Mouse (Mus musculus): ENCODE results near the gene Chid1.

DNA sequence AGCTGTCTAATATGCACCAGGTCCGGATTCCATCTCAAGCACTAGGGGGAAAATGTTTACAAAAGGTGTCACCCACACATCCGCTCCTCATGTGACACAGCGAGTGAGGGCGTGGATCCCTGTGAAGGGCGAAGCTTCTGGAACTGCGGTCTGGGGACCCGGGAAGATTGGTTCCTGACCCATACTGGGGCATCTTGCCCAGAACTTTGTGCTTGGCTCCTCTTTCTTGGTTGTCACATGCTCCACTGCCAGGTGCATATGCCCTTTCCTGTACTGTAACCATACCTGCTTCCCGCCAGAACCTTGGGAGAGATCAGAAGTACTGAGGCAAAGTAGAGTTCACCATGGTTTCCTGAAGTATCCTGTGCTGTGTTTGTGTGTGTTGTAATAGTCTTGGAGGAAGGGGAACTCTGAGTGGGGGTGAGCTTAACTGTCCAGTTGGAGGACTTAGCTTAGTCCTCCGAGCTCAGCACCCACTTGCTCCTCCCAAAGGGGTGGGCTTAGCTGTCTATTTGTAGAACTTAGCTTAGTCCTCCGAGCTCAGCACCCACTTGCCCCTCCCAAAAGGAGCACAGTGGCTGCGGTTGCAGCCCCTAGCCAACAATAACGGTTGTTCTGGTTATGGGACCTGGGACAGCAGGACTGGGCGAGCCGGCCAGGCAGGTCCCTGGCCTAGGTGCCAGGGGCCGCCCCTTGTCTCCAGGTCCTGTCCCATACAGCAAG lies 79.1 kb downstream of the Chid1 start, which contains the start of gene Cracr2b:
- TF ChIP-seq CTCF (IDR thresholded peaks at IDR 0.05; ENCODE audit: low read depth) = no peak
- no peak for TF ChIP-seq EP300 (IDR thresholded peaks at IDR 0.05; ENCODE audit: low read depth)
